Mouse (Mus musculus): Measurements from ENCODE around the gene Gm10643. TPM values are rescaled to one million over a fixed set of nuclear protein-coding genes. Genes with fewer than 3 reads are reported as not detected.

Gene Gm10643
- total RNA-seq, 2 experiments from 2014 or later: 1.4 to 1.7 TPM

DNA sequence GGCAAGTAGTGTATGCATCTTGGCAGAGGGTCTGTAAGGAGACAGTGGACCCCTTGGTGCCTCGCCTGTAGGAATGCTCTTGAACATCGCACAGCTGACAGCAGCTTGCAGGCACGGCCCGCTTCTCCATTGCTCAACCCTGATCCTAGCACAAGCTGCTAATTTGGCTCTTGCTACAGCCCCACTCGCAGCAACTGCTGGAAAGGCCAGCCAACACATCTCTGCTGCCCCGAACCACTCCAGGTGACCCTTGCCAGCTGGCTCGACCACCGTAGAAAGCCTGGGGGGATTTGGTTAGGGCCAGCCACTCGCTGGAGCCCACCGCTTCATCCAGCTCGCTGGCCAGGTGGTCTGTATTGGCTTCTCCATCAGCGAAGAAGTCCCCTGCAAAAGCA lies 22.0 kb downstream of the Gm10643 start:
- ATAC-seq (ENCODE audit: poor library complexity, severe bottlenecking): no peak

DNA sequence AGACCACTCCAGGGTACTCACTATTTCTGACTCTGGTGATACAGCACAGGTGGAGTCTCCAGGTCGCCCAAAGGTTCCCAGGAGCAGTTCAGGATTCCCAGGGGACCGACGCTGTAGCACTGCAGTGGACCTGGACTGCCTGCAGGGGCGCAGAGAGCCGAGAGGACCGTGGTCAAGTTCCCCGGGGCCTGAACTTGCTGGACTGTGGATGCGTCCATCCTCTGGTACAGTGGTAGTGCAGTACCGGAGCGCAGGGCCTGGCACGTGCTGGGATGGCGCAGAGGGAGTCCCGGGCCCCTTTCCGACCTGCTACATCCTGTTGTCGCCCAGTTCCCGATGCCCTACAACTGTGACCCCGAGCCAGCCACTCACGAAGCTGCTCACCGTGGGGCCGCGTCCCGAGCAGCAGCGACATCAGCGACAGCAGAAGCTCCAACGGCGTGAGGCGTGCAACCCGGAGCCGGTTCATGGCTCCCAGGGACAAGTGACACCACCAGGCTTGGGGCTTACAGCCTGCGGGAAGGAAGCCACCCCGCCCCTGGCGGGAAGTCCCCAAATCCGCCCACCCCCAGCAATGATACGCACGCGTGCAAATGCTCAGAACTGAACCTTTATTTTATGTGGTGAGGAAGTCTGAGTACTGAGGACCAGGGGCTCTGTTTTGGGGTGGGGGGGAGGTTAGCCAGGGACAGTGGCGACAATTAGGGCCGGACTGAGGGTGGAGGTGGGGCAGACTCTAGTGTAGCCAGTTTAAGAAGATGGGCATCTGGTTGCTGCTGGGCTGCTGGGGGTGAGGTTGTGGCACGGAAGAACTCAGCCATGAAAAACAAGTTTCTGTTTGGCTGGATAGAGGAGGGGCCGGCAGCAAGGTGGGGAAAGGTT lies 22.6 kb downstream of the Gm10643 start, which contains the start of gene Il27ra:
Il27ra (minus strand) TSS at position 524 of the 882 bp plus-strand sequence.
- peak; percentile 89 for ATAC-seq (ENCODE audit: poor library complexity, severe bottlenecking)

DNA sequence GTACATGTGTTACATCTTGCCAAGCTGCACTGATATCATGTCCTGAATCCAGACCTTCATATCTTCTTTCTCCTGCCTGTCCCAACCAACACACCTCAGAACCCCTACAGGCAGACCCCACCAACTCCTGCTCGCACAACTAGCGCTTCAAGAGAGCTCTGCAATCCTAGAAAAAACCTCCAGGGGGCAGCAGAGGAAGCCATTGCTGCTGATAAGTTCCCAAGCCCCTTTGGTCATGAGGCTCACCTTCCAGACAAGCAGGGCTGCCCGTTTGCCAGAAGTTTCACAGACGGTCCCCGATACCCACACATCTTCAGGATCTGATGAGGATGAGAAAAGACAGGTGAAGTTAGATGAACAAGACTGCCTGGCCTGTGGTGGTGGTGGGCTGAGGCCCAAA lies 25.9 kb downstream of the Gm10643 start:
- peak; percentile 64 for ATAC-seq (ENCODE audit: poor library complexity, severe bottlenecking)

DNA sequence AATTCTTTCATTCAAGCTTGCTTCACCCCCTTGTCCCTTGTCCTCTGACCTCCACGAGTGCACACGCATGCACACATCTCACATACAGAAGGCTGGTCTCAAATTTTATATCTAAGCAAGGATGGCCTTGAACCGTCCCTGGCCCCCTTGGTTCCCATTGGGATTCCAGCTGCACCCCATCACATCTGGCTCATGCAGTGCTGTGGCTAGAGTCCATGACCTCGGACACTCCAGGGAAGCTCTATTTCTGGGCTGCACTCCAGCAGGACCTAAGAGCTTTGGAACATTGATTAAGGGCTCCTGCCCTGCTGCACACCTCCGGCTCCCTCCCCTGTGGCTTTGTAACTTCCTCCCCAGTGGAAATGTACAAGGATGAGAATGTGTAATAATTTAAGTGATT lies 26.9 kb downstream of the Gm10643 start:
- ATAC-seq (ENCODE audit: poor library complexity, severe bottlenecking): no peak

DNA sequence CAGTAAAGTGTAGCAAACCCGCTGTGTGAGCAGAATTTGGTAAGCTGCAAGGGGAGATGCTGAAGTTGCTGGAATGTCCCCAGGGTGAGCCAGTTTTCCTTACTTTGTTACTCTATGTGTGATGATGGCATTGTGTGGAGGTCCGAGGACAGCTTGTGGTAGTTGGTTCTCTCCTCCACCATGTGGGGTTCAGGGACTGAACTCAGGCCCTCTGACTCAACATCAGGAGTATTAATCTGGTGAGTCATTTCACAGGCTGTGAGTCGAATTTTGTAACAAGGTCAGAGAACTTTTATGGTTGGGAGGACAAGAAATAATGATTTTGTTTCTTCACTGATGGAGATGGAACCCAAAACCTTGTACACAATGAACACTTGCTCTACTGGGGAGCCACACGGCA lies 32.2 kb downstream of the Gm10643 start:
- ATAC-seq (ENCODE audit: poor library complexity, severe bottlenecking): no peak

DNA sequence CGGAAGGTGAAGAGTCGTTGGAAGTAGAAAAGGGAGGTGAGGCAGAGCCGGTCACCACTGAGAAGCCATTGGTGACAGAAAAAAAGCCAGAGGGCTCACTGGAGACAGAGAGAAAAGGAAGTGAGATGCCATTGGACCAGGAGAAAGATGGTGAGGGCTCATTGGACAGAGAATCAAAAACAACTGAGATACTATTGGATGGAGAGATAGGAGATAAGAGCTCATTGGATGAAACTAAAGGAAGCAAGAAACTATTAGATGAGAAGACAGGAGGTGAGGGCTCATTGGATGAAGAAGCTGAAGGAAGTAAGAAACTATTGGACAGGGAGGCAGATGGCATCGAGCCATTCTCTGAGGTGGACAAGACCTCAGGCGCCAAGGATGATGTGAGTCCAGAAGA lies 35.7 kb downstream of the Gm10643 start:
- ATAC-seq (ENCODE audit: poor library complexity, severe bottlenecking): no peak

DNA sequence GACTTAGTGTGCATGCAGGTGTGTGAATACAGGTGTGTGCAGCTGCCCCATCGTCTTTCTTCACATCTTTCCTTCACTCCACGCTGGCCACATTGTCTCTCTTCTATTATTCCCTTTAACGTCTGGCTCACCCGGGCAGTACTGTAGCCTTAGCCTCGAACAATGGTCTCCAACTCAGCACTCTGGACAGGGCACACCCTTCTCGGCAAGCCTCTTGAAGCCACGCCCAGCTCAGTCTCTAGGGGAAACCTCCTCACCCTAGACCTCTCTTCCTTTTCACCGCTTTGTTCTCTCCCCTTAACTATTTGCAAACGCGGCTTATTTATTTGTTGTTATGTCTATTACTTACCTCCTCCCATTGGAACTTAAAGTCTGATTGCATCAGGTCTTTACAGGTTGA lies 37.5 kb downstream of the Gm10643 start:
- ATAC-seq (ENCODE audit: poor library complexity, severe bottlenecking): no peak

DNA sequence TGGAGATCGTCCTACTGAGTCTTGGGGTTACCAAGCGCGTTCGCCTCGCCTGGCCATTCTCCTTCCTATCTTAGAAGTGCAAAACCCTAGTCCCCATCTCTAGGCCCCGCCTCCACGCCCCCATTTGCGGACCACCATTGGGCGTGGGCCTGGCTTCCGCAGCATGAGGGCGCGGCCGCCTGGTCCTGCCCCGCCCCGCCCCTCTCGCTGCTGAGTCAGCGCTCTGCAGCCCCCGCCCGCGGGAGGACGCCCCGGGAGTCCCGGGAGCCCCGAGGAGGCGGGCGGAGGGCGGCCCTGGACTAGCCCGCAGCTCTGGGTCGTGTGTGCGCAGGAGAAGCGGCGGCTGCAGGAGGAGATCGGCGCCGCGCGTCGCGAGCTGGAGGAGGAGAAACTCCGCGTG lies 39.1 kb downstream of the Gm10643 start:
- peak; percentile 68 for ATAC-seq (ENCODE audit: poor library complexity, severe bottlenecking)

DNA sequence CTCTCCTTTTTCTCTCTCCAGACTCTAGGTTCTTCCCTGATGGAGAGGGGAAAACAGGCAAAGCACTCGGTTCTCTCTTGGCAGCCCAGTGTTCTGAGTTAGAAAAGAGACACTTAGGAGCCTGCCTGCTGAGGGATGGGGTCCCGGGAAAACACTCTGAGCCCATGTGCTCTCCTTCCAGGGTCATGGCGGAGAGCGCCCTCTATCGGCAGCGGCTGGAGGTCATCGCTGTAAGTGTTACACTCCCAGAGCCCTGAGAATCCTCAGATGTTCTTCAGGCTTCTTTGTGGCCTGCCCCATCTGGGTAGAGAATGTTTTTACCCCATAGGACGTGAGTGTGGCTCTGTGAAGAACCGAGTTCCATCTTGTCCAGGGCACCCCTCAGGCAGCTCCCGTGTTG lies 40.8 kb downstream of the Gm10643 start:
- peak; percentile 53; the same call in 1 of the 2 replicates for ATAC-seq (ENCODE audit: poor library complexity, severe bottlenecking)

DNA sequence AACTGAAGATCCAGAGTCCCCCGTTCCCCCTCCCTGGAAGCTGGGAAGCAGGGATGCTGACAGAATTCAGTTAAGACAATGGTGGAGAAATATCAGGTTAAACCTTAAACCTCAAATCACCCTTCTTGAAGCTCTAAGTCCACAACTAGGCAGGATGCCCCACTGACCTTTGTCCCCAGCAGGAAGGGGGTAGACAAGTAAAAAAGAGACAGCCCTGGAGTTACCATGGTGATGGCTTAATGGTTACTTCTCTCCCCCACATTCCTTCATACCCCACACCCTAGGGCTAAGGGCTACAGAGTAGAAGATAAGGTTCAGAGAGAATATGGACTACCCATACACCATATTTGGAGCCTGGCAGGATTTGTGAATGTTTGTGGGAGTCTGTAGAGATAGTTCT lies 41.3 kb downstream of the Gm10643 start:
- no peak for ATAC-seq (ENCODE audit: poor library complexity, severe bottlenecking)

DNA sequence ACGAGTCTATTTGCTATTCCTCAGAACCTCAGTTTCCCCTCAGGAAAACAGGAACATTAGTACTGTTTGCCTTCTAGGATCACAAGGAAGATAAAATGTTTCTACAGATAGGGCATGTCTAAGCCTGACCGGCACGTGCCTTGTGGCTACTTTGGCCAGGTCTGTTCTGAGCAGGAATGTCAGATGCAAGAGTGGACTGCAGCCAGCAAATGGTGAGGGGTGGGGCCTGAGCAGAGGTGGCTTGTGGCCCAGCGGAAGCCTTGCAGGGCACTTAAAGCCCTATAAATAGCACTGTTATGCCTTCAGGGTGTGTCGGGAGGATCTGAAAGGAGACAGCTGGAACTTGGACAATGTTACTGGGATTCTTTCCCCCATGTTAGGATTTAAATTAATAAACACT lies 41.9 kb downstream of the Gm10643 start:
- ATAC-seq (ENCODE audit: poor library complexity, severe bottlenecking): no peak

DNA sequence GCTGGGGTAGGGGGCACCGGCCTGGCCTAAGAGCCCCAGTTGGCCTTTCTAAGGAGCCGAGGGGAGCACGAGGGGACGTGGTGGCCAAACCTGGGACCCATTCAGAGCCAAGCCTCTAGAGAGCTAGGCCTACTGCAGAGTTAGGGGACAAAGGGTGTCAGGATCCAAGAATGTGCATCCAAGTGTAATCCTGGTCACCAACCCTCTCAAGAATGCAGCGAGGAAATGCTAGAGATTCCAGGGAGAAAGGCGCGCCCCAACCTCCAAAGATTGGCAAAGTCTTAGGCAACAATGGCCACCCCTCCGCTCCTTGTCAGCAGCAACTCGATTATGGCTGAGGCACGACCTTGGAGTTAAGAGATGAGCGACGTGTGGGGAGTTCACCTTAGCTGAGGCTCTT lies 43.4 kb downstream of the Gm10643 start:
- ATAC-seq (ENCODE audit: poor library complexity, severe bottlenecking): no peak

DNA sequence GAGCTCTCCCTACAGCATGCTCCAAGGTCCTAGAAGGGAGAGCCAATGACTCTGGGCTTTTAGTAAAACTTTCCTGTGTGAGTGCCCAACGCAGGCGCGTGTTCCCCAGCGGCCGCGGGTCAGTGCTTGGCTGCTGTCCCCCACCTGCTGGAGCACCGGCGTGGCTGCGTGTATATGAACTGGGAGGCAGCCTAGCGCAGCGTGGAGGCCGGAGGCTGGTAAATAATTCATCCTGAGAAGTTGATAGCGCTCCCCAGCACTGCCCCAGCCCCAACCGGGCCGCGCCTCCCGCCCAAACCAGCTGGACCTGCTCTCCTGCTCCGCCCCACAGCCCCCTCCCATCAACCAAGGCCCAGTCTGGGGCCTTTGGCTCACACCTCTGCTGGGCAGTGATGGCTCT lies 43.8 kb downstream of the Gm10643 start, which contains the start of gene Palm3:
Palm3 (plus strand) TSS at position 376 of the 400 bp plus-strand sequence.
- no peak for ATAC-seq (ENCODE audit: poor library complexity, severe bottlenecking)

DNA sequence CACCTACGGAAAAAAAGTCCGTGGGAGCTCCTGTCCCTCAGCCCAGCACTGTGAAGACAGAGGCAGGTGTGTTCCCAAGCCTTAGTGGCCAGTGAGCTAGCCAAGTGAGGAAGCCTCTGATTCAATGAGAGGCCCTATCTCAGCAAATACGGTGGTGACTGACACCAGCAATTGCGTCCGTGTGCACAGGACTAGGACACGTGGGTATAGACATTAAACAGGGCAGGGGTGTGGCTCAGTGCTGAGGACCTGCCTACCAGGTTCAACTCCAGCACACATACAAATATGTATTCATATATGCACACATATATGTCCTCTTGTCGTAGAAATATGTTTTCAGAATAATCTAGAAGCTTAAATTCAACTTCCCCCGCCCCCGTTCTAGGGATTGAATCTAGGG lies 45.2 kb downstream of the Gm10643 start:
- no peak for ATAC-seq (ENCODE audit: poor library complexity, severe bottlenecking)

DNA sequence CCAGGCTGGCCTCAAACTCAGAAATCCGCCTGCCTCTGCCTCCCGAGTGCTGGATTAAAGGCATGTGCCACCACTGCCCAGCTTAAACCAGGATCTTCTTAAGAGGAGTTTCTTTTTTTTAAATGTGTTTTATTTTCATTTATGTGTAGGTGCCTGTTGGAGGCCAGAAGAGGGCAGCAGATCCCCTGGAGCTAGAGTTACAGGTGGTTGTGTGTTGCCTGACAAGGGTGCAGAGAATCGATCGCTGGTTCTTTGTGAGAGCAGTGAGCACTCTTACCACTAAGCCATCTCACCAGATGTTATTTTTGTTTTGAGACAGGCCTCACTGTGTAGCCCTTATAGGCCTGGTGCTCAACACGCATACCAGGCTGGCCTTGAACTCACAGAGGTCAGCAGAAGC lies 49.1 kb downstream of the Gm10643 start:
- ATAC-seq (ENCODE audit: poor library complexity, severe bottlenecking): no peak

Other genes starting within 250 kb of the Gm10643 start
- 2.4 and 3.6 TPM in 2 replicates for gene Adgrl1, start 165.0 kb downstream of the Gm10643 start, total RNA-seq (2015)
- 1.7 TPM in 2 replicates for gene Adgrl1, start 165.0 kb downstream of the Gm10643 start, total RNA-seq (2017)
- gene Gm10644, start 109.9 kb downstream of the Gm10643 start, total RNA-seq (2015): 0.09 and 0.31 TPM in 2 replicates
- 0.40 and 0.94 TPM in 2 replicates for gene Gm10644, start 109.9 kb downstream of the Gm10643 start, total RNA-seq (2017)
- 87.3 and 95.0 TPM in 2 replicates for gene Asf1b, start 109.6 kb downstream of the Gm10643 start, total RNA-seq (2015)
- gene Asf1b, start 109.6 kb downstream of the Gm10643 start, total RNA-seq (2017): 68.5 and 71.1 TPM in 2 replicates
- gene Prkaca, start 92.1 kb downstream of the Gm10643 start, total RNA-seq (2015): 19.6 and 21.6 TPM in 2 replicates
- 17.7 and 17.9 TPM in 2 replicates for gene Prkaca, start 92.1 kb downstream of the Gm10643 start, total RNA-seq (2017)
- 63.0 and 69.1 TPM in 2 replicates for gene Samd1, start 67.5 kb downstream of the Gm10643 start, total RNA-seq (2015)
- gene Samd1, start 67.5 kb downstream of the Gm10643 start, total RNA-seq (2017): 46.6 and 48.4 TPM in 2 replicates
- 0.16 TPM in 1 of 2 replicates, not detected in the other for gene 1700067K01Rik, start 63.6 kb downstream of the Gm10643 start, total RNA-seq (2015)
- gene 1700067K01Rik, start 63.6 kb downstream of the Gm10643 start, total RNA-seq (2017): 0.41 TPM in 1 of 2 replicates, not detected in the other
- gene 2210011C24Rik, start 53.0 kb downstream of the Gm10643 start, total RNA-seq (2015): not detected in 2 replicates
- gene 2210011C24Rik, start 53.0 kb downstream of the Gm10643 start, total RNA-seq (2017): not detected in 2 replicates
- gene Palm3, start 43.7 kb downstream of the Gm10643 start, total RNA-seq (2015): not detected in 2 replicates
- gene Palm3, start 43.7 kb downstream of the Gm10643 start, total RNA-seq (2017): not detected in 2 replicates
- 1.5 and 2.2 TPM in 2 replicates for gene Il27ra, start 22.5 kb downstream of the Gm10643 start, total RNA-seq (2015)
- 0.12 and 0.73 TPM in 2 replicates for gene Il27ra, start 22.5 kb downstream of the Gm10643 start, total RNA-seq (2017)
- not detected in 2 replicates for gene Rln3, start 20.1 kb downstream of the Gm10643 start, total RNA-seq (2015)
- gene Rln3, start 20.1 kb downstream of the Gm10643 start, total RNA-seq (2017): not detected in 2 replicates
- 9.9 and 10.6 TPM in 2 replicates for gene Rfx1, start 1.7 kb upstream of the Gm10643 start, total RNA-seq (2015)
- 4.2 and 5.3 TPM in 2 replicates for gene Rfx1, start 1.7 kb upstream of the Gm10643 start, total RNA-seq (2017)
- gene Dcaf15, start 39.6 kb upstream of the Gm10643 start, total RNA-seq (2015): 11.3 and 13.6 TPM in 2 replicates
- gene Dcaf15, start 39.6 kb upstream of the Gm10643 start, total RNA-seq (2017): 14.8 and 16.4 TPM in 2 replicates
- gene Podnl1, start 60.9 kb upstream of the Gm10643 start, total RNA-seq (2015): 0.21 and 0.65 TPM in 2 replicates
- gene Podnl1, start 60.9 kb upstream of the Gm10643 start, total RNA-seq (2017): 0.12 and 0.62 TPM in 2 replicates
- 9.0 and 12.9 TPM in 2 replicates for gene Cc2d1a, start 82.8 kb upstream of the Gm10643 start, total RNA-seq (2015)
- gene Cc2d1a, start 82.8 kb upstream of the Gm10643 start, total RNA-seq (2017): 5.8 and 9.8 TPM in 2 replicates
- 0.07 and 0.09 TPM in 2 replicates for gene 4930432K21Rik, start 82.9 kb upstream of the Gm10643 start, total RNA-seq (2015)
- gene 4930432K21Rik, start 82.9 kb upstream of the Gm10643 start, total RNA-seq (2017): 0.37 and 1.8 TPM in 2 replicates
- gene Nanos3, start 120.1 kb upstream of the Gm10643 start, total RNA-seq (2015): not detected in 2 replicates
- gene Nanos3, start 120.1 kb upstream of the Gm10643 start, total RNA-seq (2017): not detected in 2 replicates
- gene Zswim4, start 171.9 kb upstream of the Gm10643 start, total RNA-seq (2015): 6.2 and 6.5 TPM in 2 replicates
- gene Zswim4, start 171.9 kb upstream of the Gm10643 start, total RNA-seq (2017): 8.9 and 9.4 TPM in 2 replicates
- 169 and 188 TPM in 2 replicates for gene D8Ertd738e, start 184.6 kb upstream of the Gm10643 start, total RNA-seq (2015)
- gene D8Ertd738e, start 184.6 kb upstream of the Gm10643 start, total RNA-seq (2017): 99.7 and 113 TPM in 2 replicates
- gene Mri1, start 192.2 kb upstream of the Gm10643 start, total RNA-seq (2015): 11.6 and 13.5 TPM in 2 replicates
- 4.0 and 4.9 TPM in 2 replicates for gene Mri1, start 192.2 kb upstream of the Gm10643 start, total RNA-seq (2017)
- gene Ccdc130, start 205.2 kb upstream of the Gm10643 start, total RNA-seq (2015): 18.7 and 22.8 TPM in 2 replicates
- 17.8 and 22.5 TPM in 2 replicates for gene Ccdc130, start 205.2 kb upstream of the Gm10643 start, total RNA-seq (2017)

Measured in megakaryocyte, adult 5-6 weeks (primary cell).